Mouse (Mus musculus) midbrain, embryonic 16.5 days (tissue): Measurements from ENCODE around the gene Tmem184c. TPM values are rescaled to one million over a fixed set of nuclear protein-coding genes. Genes with fewer than 3 reads are reported as not detected.

Experiments
- ATAC-seq: fragments of 200-750 bp; cut with Nextera tagmentation; 2 replicates; pipeline ENCODE4 v1.8.0; 2017; ENCODE audit warnings: moderate TSS enrichment
- H3K27ac ChIP-seq: fragments of 300-500 bp; sonication (generic); 2 replicates; pipeline ENCODE4 v1.5.1; 2014; ENCODE audit warnings: mild to moderate bottlenecking, low read length, mixed read lengths
- H3K27me3 ChIP-seq: fragments of 300-500 bp; sonication (generic); 2 replicates; pipeline ENCODE4 v1.6.1; 2014; ENCODE audit warnings: low read depth, low read length, mixed read lengths; ENCODE audit not compliant: control insufficient read depth, insufficient read depth
- H3K36me3 ChIP-seq: fragments of 300-500 bp; sonication (generic); 2 replicates; pipeline ENCODE4 v1.6.1; 2014; ENCODE audit warnings: mild to moderate bottlenecking, low read length, moderate library complexity, mixed read lengths; ENCODE audit not compliant: control insufficient read depth, insufficient read depth
- H3K4me1 ChIP-seq: fragments of 300-500 bp; sonication (generic); 2 replicates; pipeline ENCODE4 v1.6.1; 2014; ENCODE audit warnings: mild to moderate bottlenecking, low read length, mixed read lengths; ENCODE audit not compliant: control insufficient read depth, insufficient read depth
- H3K4me2 ChIP-seq: fragments of 300-500 bp; sonication (generic); 2 replicates; pipeline ENCODE4 v1.6.1; 2014; ENCODE audit warnings: mild to moderate bottlenecking, low read length, mixed read lengths
- H3K4me3 ChIP-seq: fragments of 300-500 bp; sonication (generic); 2 replicates; pipeline ENCODE4 v1.5.1; 2014; ENCODE audit warnings: low read depth, mild to moderate bottlenecking, low read length, moderate library complexity, mixed read lengths
- H3K9ac ChIP-seq: fragments of 300-500 bp; sonication (generic); 2 replicates; pipeline ENCODE4 v1.6.1; 2014; ENCODE audit warnings: low read depth, low read length, mixed read lengths
- H3K9me3 ChIP-seq: fragments of 300-500 bp; sonication (generic); replicated peaks from 2 replicates; pipeline ENCODE4 v1.6.1; 2014; ENCODE audit warnings: mild to moderate bottlenecking, low read length, mixed read lengths; ENCODE audit not compliant: control insufficient read depth, poor library complexity, severe bottlenecking
- WGBS: fragments of 180-500 bp; shearing (Covaris S2); extraction: QIAGEN DNeasy Blood & Tissue Kit; methylation state at CpG from one replicate; pipeline ENCODE4 v1.1.7; 2014; 5-methylcytosine and 5-hydroxymethylcytosine counted together
- polyA plus RNA-seq: library from polyadenylated mRNA; unstranded; fragments of >200 nt; fragmentation: Nextera tagmentation; extraction: Ambion mirVana; gene quantifications from 2 replicates; pipeline ENCODE4 v1.2.1, GENCODE M21; 2015

The Tmem184c gene
- polyA plus RNA-seq, 1 experiment from 2014 or later: 71.1 TPM

DNA sequence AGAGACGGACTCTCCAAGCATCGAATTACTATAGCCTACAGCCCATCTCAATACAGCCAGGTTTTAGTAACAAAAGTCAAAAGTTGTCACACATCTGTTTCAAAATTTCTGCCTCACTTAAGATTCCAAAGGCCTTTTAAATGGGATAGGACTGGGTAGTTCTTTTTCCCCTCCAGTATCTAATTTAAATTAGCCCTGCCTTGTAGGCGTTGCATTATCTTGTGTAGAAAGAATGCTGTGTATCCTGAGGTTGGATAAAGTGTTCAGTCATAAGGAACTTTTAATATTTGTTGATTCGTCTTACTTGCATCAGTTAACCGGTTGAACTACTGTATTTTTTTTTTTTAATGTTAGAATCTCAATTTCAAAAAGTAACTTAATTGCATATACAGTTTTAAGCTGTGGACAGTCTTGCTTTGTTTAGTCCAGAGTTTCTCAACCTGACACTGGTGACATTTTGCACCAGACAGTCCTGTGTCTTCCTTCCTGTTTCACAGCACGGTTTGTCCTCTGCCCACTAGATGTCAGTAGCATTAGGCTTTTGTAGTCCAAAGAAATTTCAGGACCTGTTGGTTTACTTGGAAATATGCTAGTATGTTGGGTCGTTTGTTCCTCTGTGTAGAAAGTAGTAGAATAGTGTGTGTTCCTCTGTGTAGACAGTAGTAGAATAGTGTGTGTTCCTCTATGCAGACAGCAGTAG, 60.5 kb downstream of the Tmem184c start:
- H3K27ac ChIP-seq: peak overlapping the region; percentile 92
- H3K4me2 ChIP-seq: peak overlapping the region; percentile 78
- peak overlapping the region; percentile 95 for H3K4me3 ChIP-seq
- WGBS: 26% methylated on average over 7 of the region's 7 CpGs
- peaks cover 13% of the 10 kb centered on the region for H3K36me3 ChIP-seq
- peaks cover 18% of the 10 kb centered on the region for H3K4me1 ChIP-seq
- peak; percentile 31; the same call in 1 of the 2 replicates for ATAC-seq
- H3K9ac ChIP-seq: peak overlapping the region; percentile 96
- H3K27me3 ChIP-seq: no peaks in the 10 kb centered on the region
- 0 out of 2 replicates have a peak, but pooled peaks cover 4% of the 10 kb centered on the region for H3K9me3 ChIP-seq

DNA sequence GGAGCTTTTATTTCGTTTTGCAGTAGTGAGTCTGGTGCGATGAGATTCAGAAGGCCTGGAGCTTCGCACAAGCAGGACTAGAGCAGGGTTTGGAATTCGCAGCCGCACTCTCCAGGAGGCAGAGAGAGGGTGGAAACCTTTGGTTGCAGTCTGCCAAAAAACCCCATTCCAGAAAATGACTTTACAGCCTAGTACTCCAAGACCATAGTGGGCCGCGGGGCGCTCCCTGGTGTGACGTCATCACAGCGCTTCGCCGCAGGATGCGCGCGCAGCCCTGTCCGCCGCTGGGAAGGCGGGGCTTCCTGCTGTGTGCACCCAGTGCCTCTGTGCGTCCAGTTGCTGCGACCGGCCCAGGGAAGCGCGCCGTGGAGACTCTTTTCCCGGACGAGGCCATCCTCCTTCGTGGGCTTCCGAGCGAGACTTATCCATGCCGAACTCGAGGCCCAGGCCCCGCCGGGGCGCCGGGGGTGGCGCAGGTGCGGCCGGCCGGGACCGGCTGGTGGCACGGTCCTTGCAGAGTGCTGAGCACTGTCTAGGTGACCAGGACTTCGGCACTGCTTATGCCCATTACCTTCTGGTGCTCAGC, 61.3 kb downstream of the Tmem184c start, which contains the start of gene Prmt9:
Gene Prmt9, plus strand, starts transcription at position 277 of the 586 bp plus-strand sequence.
- peak; percentile 96 for ATAC-seq
- Histone ChIP-seq H3K36me3 (peaks cover 13% of the 10 kb centered on the region), H3K27ac (peak within 1 kb of the TSS; percentile 92), H3K9ac (peak within 1 kb of the TSS; percentile 96), H3K9me3 (0 out of 2 replicates have a peak, but pooled peaks cover 4% of the 10 kb centered on the region), H3K4me1 (peaks cover 18% of the 10 kb centered on the region), H3K4me3 (peak within 1 kb of the TSS; percentile 95), H3K27me3 (no peaks in the 10 kb centered on the region), H3K4me2 (peak within 1 kb of the TSS; percentile 78)
- 3% methylated on average over 41 of the region's 42 CpGs for WGBS

Other genes with a start within 250 kb of the Tmem184c start
- 2.8 and 3.0 TPM in 2 replicates for gene Arhgap10, start 92.7 kb downstream of the Tmem184c start, polyA plus RNA-seq
- 25.6 and 28.3 TPM in 2 replicates for gene Prmt9, start 61.3 kb downstream of the Tmem184c start, polyA plus RNA-seq
- 5.1 and 6.2 TPM in 2 replicates for gene Ednra, start 113.8 kb upstream of the Tmem184c start, polyA plus RNA-seq